Mouse (Mus musculus): ENCODE measurements at regions not wholly inside any gene's neighbourhood (a gene's known extent, or its start where the extent isn't known, plus 50 kb on each side); places are given as distances from the start of the nearest gene placed in this dataset.
A peak's percentile ranks its signal among the peaks of the same experiment; 100 is the strongest.

- no peaks in the 10 kb centered on the region for H3K36me3 ChIP-seq (replicated peaks; ENCODE audit: low read length)
- H3K4me3 ChIP-seq (replicated peaks): peak overlapping the region; percentile 88
- H3K27me3 ChIP-seq (replicated peaks): peaks cover 6% of the 10 kb centered on the region
- peaks cover 15% of the 10 kb centered on the region for H3K4me1 ChIP-seq
- TF ChIP-seq FLI1 (IDR thresholded peaks at IDR 0.05; ENCODE audit: low read length) (no peak), GATA1 (IDR thresholded peaks at IDR 0.05; ENCODE audit: borderline replicate concordance, low read length) (no peak)
- 0 out of 2 replicates have a peak, but pooled peaks cover 5% of the 10 kb centered on the region for H3K9me3 ChIP-seq
Observed at GRCm38 (mm10) chr14:105482644-105483351, 224.4 kb downstream of the Ndfip2 start.

DNA sequence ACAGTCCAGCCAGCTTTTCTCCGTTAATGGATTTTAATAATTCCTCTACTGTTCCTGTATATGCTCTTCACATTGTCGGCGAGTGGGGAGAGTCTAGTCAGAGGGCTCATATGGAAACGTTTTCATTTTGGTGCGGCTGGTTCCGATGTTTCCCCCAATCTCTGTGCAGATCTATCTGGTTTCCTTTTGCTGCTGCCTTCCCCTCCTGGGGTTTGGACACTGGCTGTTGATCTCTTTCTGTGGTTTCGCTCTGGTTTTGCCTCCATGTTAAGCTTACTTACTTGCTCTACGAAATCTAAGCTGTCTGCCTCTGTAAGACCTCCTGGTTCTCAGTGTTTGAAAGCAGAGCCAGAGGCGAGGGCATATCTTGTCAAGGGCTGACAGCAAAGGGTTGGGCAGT is 221.7 kb downstream of the Ndfip2 start:
- H3K9me3 ChIP-seq: 0 out of 2 replicates have a peak, but pooled peaks cover 2% of the 10 kb centered on the region
- H3K27me3 ChIP-seq (replicated peaks): peaks cover 6% of the 10 kb centered on the region
- peak overlapping the region; percentile 64 for H3K4me3 ChIP-seq (replicated peaks)
- no peaks in the 10 kb centered on the region for H3K36me3 ChIP-seq (replicated peaks; ENCODE audit: low read length)
- peaks cover 15% of the 10 kb centered on the region for H3K4me1 ChIP-seq
- TF ChIP-seq FLI1 (IDR thresholded peaks at IDR 0.05; ENCODE audit: low read length) (no peak), GATA1 (IDR thresholded peaks at IDR 0.05; ENCODE audit: borderline replicate concordance, low read length) (no peak)

DNA sequence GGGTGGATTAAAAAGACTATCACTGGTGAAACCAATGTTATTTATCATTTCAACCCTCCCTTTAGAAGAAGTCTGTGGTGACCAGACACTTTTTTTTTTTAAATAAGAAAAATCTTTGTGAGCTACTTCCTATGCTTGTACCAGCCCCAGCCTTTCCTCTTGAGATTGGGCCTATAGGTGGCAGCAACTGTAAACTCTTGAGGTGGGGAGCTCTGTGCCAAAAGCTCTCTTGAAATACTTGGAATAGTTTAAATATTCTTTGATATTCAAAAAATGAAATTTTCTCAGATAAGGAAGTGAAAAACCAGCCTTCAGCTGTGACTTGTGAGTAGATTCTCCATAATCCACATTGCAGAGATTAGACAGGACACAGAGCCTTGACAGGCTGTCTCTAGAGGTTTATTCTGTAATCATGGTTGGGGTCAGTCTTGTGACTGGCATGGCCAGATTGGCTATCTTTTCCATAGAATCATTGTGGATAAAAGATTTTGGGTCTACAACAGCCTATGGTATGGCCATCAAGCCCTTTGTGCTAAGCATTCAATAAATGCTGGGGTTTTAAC is 216.7 kb downstream of the Ndfip2 start:
- Histone ChIP-seq H3K4me1 (peaks cover under 1% of the 10 kb centered on the region), H3K27me3 (replicated peaks) (peaks cover under 1% of the 10 kb centered on the region), H3K9me3 (no peaks in the 10 kb centered on the region), H3K4me3 (replicated peaks) (no peak overlapping the region), H3K36me3 (replicated peaks; ENCODE audit: low read length) (no peaks in the 10 kb centered on the region)
- TF ChIP-seq GATA1 (IDR thresholded peaks at IDR 0.05; ENCODE audit: borderline replicate concordance, low read length) (no peak), FLI1 (IDR thresholded peaks at IDR 0.05; ENCODE audit: low read length) (no peak)

DNA sequence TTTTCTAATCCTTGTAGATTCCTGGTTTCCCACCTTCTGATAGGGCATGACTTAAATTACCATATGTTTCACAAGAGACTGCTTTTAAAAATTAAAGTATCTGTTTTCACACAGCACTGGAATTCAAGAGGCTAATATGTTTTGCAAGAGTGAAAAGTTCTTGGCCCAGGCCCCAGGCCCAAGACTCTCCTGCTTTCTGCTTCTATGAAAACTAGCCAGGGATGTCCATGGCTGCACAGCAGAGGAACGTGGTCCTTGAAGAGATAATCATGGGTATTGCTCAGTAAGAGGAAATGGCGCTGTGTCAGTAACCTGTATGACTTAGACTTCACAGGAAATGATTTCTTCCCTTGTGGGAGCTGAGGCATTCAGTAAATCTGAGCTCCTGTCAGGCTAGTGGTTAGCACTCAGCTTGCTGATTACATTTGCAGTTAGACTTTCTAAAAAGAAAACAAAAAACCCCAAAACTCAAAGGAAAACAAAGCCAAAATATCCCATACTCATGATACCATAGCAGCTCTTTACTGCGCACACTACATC is 190.6 kb downstream of the Ndfip2 start:
- TF ChIP-seq FLI1 (IDR thresholded peaks at IDR 0.05; ENCODE audit: low read length): no peak
- no peak for TF ChIP-seq GATA1 (IDR thresholded peaks at IDR 0.05; ENCODE audit: borderline replicate concordance, low read length)
- no peaks in the 10 kb centered on the region for H3K36me3 ChIP-seq (replicated peaks; ENCODE audit: low read length)
- H3K4me3 ChIP-seq (replicated peaks): no peak overlapping the region
- H3K4me1 ChIP-seq: no peaks in the 10 kb centered on the region
- no peaks in the 10 kb centered on the region for H3K27me3 ChIP-seq (replicated peaks)
- H3K9me3 ChIP-seq: peaks cover 16% of the 10 kb centered on the region

DNA sequence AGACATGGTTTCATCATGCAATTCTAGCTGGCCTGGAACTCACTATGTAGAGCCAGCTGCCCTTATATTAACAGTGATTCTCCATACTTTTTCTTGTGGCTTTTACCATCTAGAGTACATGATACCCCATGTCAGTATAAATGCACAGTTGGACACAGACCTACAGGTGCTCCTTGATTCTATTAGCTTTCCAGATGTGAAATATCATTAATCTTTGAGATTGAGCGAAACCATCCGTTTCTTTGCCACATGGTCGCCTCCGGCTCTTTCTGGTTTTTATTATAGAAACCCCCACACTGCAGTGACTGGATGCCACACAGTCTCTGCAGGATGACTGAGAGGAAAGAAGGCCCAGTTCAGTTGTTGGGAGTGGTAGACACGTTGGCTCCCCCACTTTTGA is 188.7 kb downstream of the Ndfip2 start:
- H3K27me3 ChIP-seq (replicated peaks): no peaks in the 10 kb centered on the region

GRCm38 (mm10) chr14:105435343-105435742 is 177.0 kb downstream of the Ndfip2 start:
- Histone ChIP-seq H3K4me1 (peaks cover 6% of the 10 kb centered on the region; the same call in 1 of the 2 replicates), H3K27me3 (replicated peaks) (no peaks in the 10 kb centered on the region), H3K9me3 (peaks cover 34% of the 10 kb centered on the region), H3K36me3 (replicated peaks; ENCODE audit: low read length) (no peaks in the 10 kb centered on the region), H3K4me3 (replicated peaks) (peak overlapping the region; percentile 72)
- TF ChIP-seq GATA1 (IDR thresholded peaks at IDR 0.05; ENCODE audit: borderline replicate concordance, low read length) (no peak), FLI1 (IDR thresholded peaks at IDR 0.05; ENCODE audit: low read length) (no peak)

More for the DNA sequence above, 188.7 kb downstream of the Ndfip2 start:
- no peak for TF ChIP-seq GATA1 (IDR thresholded peaks at IDR 0.05; ENCODE audit: borderline replicate concordance, low read length)
- no peak for TF ChIP-seq FLI1 (IDR thresholded peaks at IDR 0.05; ENCODE audit: low read length)
- no peaks in the 10 kb centered on the region for H3K36me3 ChIP-seq (replicated peaks; ENCODE audit: low read length)
- peaks cover 13% of the 10 kb centered on the region for H3K9me3 ChIP-seq
- no peak overlapping the region for H3K4me3 ChIP-seq (replicated peaks)
- H3K4me1 ChIP-seq: no peaks in the 10 kb centered on the region

DNA sequence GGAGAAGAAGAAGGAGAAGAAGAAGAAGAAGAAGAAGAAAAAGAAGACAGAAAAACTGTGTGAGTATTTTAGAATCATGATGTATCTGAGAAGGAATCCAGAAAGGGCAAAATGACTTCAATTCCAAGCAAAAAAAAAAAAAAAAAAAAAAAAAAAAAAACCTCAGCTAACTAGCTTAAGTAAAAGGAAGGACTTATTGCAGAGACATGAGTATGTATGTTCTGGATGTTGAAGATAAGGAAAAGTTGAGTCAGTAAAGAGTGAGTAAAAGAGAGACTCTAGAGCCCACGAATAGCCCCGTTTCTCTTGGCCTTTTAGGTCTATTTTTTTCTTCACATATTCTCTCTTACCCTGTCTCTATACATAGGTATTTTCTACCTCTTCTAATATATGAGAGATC is 175.1 kb downstream of the Ndfip2 start:
- Histone ChIP-seq H3K4me3 (replicated peaks) (no peak overlapping the region), H3K9me3 (peaks cover 23% of the 10 kb centered on the region), H3K36me3 (replicated peaks; ENCODE audit: low read length) (no peaks in the 10 kb centered on the region), H3K27me3 (replicated peaks) (no peaks in the 10 kb centered on the region), H3K4me1 (peaks cover 6% of the 10 kb centered on the region; the same call in 1 of the 2 replicates)
- TF ChIP-seq GATA1 (IDR thresholded peaks at IDR 0.05; ENCODE audit: borderline replicate concordance, low read length): no peak

DNA sequence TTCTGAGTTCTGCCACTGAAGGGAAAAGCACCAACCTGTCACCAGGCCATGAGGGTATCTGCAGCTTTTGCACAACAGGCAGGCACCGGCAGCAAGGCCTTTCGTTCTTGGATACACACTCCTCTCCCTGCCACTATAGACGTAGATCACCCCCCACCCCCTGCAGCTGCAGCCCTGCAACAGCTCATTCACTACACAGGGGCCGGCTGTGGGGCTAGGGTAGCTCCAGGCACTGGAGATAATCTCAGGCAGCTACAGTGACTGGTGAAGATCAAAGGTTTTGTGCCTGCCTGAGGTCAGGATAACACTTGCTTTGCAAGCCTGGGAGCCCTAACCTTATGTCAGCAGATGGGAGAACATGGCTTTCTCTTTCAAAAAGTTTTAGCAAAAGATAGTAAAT is 174.3 kb downstream of the Ndfip2 start:
- peaks cover 6% of the 10 kb centered on the region; the same call in 1 of the 2 replicates for H3K4me1 ChIP-seq
- no peaks in the 10 kb centered on the region for H3K36me3 ChIP-seq (replicated peaks; ENCODE audit: low read length)
- TF ChIP-seq FLI1 (IDR thresholded peaks at IDR 0.05; ENCODE audit: low read length): no peak
- TF ChIP-seq GATA1 (IDR thresholded peaks at IDR 0.05; ENCODE audit: borderline replicate concordance, low read length): no peak
- no peaks in the 10 kb centered on the region for H3K27me3 ChIP-seq (replicated peaks)
- H3K4me3 ChIP-seq (replicated peaks): no peak overlapping the region
- H3K9me3 ChIP-seq: peaks cover 24% of the 10 kb centered on the region

- Histone ChIP-seq H3K36me3 (replicated peaks; ENCODE audit: low read length) (no peaks in the 10 kb centered on the region), H3K9me3 (peaks cover 25% of the 10 kb centered on the region), H3K4me3 (replicated peaks) (no peak overlapping the region), H3K4me1 (peaks cover 6% of the 10 kb centered on the region; the same call in 1 of the 2 replicates), H3K27me3 (replicated peaks) (peaks cover under 1% of the 10 kb centered on the region)
- TF ChIP-seq GATA1 (IDR thresholded peaks at IDR 0.05; ENCODE audit: borderline replicate concordance, low read length) (no peak), FLI1 (IDR thresholded peaks at IDR 0.05; ENCODE audit: low read length) (no peak)
Observed at GRCm38 (mm10) chr14:105431584-105431983, 173.2 kb downstream of the Ndfip2 start.

- H3K36me3 ChIP-seq (replicated peaks; ENCODE audit: low read length): no peaks in the 10 kb centered on the region
- no peak overlapping the region for H3K4me3 ChIP-seq (replicated peaks)
- TF ChIP-seq GATA1 (IDR thresholded peaks at IDR 0.05; ENCODE audit: borderline replicate concordance, low read length) (no peak), FLI1 (IDR thresholded peaks at IDR 0.05; ENCODE audit: low read length) (no peak)
- H3K4me1 ChIP-seq: no peaks in the 10 kb centered on the region
- H3K27me3 ChIP-seq (replicated peaks): peaks cover 3% of the 10 kb centered on the region
- H3K9me3 ChIP-seq: peaks cover 22% of the 10 kb centered on the region
Observed at GRCm38 (mm10) chr14:105429664-105430257, 171.4 kb downstream of the Ndfip2 start.

Data from megakaryocyte, embryonic 14.5 days (primary cell).